Mouse (Mus musculus) small intestine, adult 2 months (tissue): Measurements from ENCODE around the gene Ccdc162. TPM values are rescaled to one million over a fixed set of nuclear protein-coding genes. Genes with fewer than 3 reads are reported as not detected.

Experiments used
- H3K27ac ChIP-seq: fragments of 200-500 bp; 2 replicates; pipeline ENCODE4 v1.5.1; 2012; ENCODE audit warnings: low read depth, low read length, control low read depth, inconsistent platforms; ENCODE audit not compliant: insufficient read depth
- H3K27me3 ChIP-seq: fragments of 200-500 bp; 2 replicates; pipeline ENCODE4 v1.6.1; 2012; ENCODE audit warnings: mild to moderate bottlenecking, moderate library complexity, low read length, inconsistent platforms; ENCODE audit not compliant: control insufficient read depth, insufficient read depth
- H3K36me3 ChIP-seq: fragments of 200-500 bp; 2 replicates; pipeline ENCODE4 v1.6.1; 2012; ENCODE audit warnings: mild to moderate bottlenecking, low read length, control low read depth, inconsistent platforms; ENCODE audit not compliant: control insufficient read depth, insufficient read depth
- H3K4me1 ChIP-seq: fragments of 200-500 bp; 2 replicates; pipeline ENCODE4 v1.6.1; 2012; ENCODE audit warnings: low read length, inconsistent platforms, mixed read lengths; ENCODE audit not compliant: control insufficient read depth, insufficient read depth, insufficient read length
- H3K4me3 ChIP-seq: fragments of 200-500 bp; 2 replicates; pipeline ENCODE4 v1.5.1; 2012; ENCODE audit warnings: low read depth, mild to moderate bottlenecking, control low read depth, inconsistent platforms, low read length, moderate library complexity
- CTCF ChIP-seq: fragments of 200-500 bp; IDR thresholded peaks from 2 replicates; pipeline ENCODE4 v1.5.1; 2012; ENCODE audit warnings: low read depth, mild to moderate bottlenecking, control low read depth, inconsistent platforms, low read length, moderate library complexity, mixed read lengths; ENCODE audit not compliant: insufficient replicate concordance, insufficient read length; ENCODE audit errors: extremely low read depth
- POLR2A ChIP-seq: fragments of 200-500 bp; IDR thresholded peaks from 2 replicates; pipeline ENCODE4 v1.6.1; 2012; ENCODE audit warnings: low read depth, mild to moderate bottlenecking, control low read depth, inconsistent platforms, low read length, moderate library complexity
- WGBS: fragments of 180-500 bp; shearing (Covaris S2); methylation state at CpG from one replicate; pipeline ENCODE4 v1.1.7; 2018; 5-methylcytosine and 5-hydroxymethylcytosine counted together
- polyA plus RNA-seq: library from polyadenylated mRNA; depleted of rRNA; stranded (reverse); fragments of >200 nt; gene quantifications from 2 replicates; pipeline ENCODE4 v1.2.3, GENCODE M21; 2012

The Ccdc162 gene
- polyA plus RNA-seq, 1 experiment, result 0.08 TPM

GRCm38 (mm10) chr10:41565141-41565540 is 151.3 kb downstream of the Ccdc162 start:
- H3K27ac ChIP-seq, result no peak overlapping the region
- H3K27me3 ChIP-seq, result no peaks in the 10 kb centered on the region
- no peak overlapping the region for H3K4me3 ChIP-seq
- 34% methylated on average over 5 of the region's 5 CpGs for WGBS
- H3K4me1 ChIP-seq, result peaks cover 9% of the 10 kb centered on the region; the same call in 1 of the 2 replicates
- no peaks in the 10 kb centered on the region for H3K36me3 ChIP-seq
- TF ChIP-seq POLR2A, result no peak
- TF ChIP-seq CTCF, result no peak

GRCm38 (mm10) chr10:41561701-41562395 is 154.6 kb downstream of the Ccdc162 start:
- 88% methylated on average over 10 of the region's 10 CpGs for WGBS
- TF ChIP-seq POLR2A, result no peak
- TF ChIP-seq CTCF, result no peak
- peaks cover 9% of the 10 kb centered on the region; the same call in 1 of the 2 replicates for H3K4me1 ChIP-seq
- H3K27ac ChIP-seq, result no peak overlapping the region
- no peaks in the 10 kb centered on the region for H3K27me3 ChIP-seq
- H3K36me3 ChIP-seq, result no peaks in the 10 kb centered on the region
- H3K4me3 ChIP-seq, result no peak overlapping the region

GRCm38 (mm10) chr10:41558401-41558800 is 158.0 kb downstream of the Ccdc162 start:
- 89% methylated on average over 1 of the region's 1 CpGs for WGBS
- Histone ChIP-seq H3K27me3 (no peaks in the 10 kb centered on the region), H3K4me1 (peaks cover 2% of the 10 kb centered on the region; the same call in 1 of the 2 replicates), H3K27ac (no peak overlapping the region), H3K4me3 (no peak overlapping the region), H3K36me3 (no peaks in the 10 kb centered on the region)
- no peak for TF ChIP-seq CTCF
- TF ChIP-seq POLR2A, result no peak

DNA sequence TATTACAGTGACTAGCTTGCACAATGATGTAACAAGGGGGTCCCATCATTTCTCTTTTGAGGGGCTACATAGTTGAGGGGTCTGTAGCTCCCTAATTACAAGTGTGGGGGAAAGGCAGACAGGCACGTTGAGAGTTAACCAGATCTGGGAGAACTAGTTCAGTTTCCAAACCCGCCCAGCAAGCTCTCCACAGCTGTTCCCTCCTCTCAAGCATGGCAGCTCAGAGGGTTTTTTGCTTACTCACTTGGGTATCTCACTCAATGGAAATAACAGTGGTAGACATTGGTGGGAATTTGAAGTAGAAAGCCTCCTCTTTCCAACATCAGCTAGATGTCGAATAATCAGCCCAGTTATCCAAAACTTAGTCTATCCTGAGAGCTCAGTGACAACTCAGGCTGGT is 161.4 kb downstream of the Ccdc162 start:
- TF ChIP-seq CTCF, result no peak
- TF ChIP-seq POLR2A, result no peak

DNA sequence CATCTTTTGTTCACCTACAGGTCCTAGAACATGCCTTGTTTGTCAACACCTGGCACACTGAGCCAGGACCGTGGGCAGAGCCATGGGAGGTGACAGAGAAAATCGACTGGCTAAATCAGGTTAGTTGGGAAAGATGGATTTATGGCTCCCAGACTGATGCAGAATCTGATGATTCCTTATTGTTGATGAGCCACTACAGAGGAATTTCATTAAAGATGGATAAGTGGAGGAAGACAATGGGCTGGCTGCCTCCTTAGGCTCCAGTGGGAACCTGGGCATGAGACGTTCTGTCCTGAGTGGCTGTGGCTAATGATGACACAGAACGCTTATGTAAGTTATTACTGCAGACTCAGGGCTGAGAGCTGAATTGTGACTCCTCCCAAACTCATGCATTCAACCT is 162.7 kb downstream of the Ccdc162 start:
- Histone ChIP-seq H3K27ac (no peak overlapping the region), H3K36me3 (no peaks in the 10 kb centered on the region), H3K4me1 (peaks cover 15% of the 10 kb centered on the region), H3K4me3 (no peak overlapping the region), H3K27me3 (no peaks in the 10 kb centered on the region)
- no peak for TF ChIP-seq POLR2A
- WGBS, result 52% methylated on average over 4 of the region's 4 CpGs

More for the DNA sequence above, 161.4 kb downstream of the Ccdc162 start:
- H3K4me1 ChIP-seq, result peaks cover 15% of the 10 kb centered on the region
- no peak overlapping the region for H3K27ac ChIP-seq
- no peaks in the 10 kb centered on the region for H3K36me3 ChIP-seq
- WGBS, result 86% methylated on average over 3 of the region's 3 CpGs
- H3K4me3 ChIP-seq, result no peak overlapping the region
- no peaks in the 10 kb centered on the region for H3K27me3 ChIP-seq

GRCm38 (mm10) chr10:41552847-41553589 is 163.4 kb downstream of the Ccdc162 start:
- H3K4me3 ChIP-seq, result no peak overlapping the region
- H3K27ac ChIP-seq, result peak overlapping the region; percentile 79

DNA sequence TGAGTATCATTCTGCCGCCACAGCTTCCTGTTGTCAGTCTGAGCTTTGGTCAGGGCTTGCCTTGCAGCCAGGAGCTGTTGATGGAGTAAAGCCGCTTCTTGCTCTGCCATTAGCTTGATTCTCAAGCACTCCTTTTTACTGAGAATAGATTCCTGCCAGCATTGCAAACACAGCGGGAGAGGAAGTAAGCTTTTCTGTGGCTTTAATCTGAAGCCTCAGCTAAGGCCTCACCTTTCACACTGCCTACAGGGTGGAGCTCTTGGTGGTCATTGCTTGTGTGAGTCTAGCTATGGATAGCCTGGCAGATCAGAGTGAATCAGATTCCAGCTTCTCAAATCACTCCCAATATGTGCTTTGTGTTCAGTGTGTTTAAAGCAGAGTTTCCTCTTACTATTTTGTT is 164.1 kb downstream of the Ccdc162 start:
- WGBS, result 13% methylated on average over 3 of the region's 3 CpGs
- Histone ChIP-seq H3K4me3 (no peak overlapping the region), H3K36me3 (no peaks in the 10 kb centered on the region), H3K27me3 (no peaks in the 10 kb centered on the region), H3K27ac (peak overlapping the region; percentile 79), H3K4me1 (peaks cover 15% of the 10 kb centered on the region)
- no peak for TF ChIP-seq CTCF
- no peak for TF ChIP-seq POLR2A

More at GRCm38 (mm10) chr10:41552847-41553589, 163.4 kb downstream of the Ccdc162 start:
- TF ChIP-seq CTCF, result no peak
- H3K27me3 ChIP-seq, result no peaks in the 10 kb centered on the region
- H3K36me3 ChIP-seq, result no peaks in the 10 kb centered on the region
- 19% methylated on average over 14 of the region's 14 CpGs for WGBS
- peaks cover 15% of the 10 kb centered on the region for H3K4me1 ChIP-seq
